Mouse (Mus musculus) heart, adult 2 months (tissue): ENCODE results near the gene Rpl23a.

Experiments used
- EP300 ChIP-seq: fragments of 200-500 bp; IDR thresholded peaks from 2 replicates; pipeline ENCODE4 v1.6.1; 2011; ENCODE audit warnings: low read depth, low read length, control low read depth; ENCODE audit not compliant: insufficient read depth
- POLR2A ChIP-seq: fragments of 200-500 bp; IDR thresholded peaks from 2 replicates; pipeline ENCODE4 v1.6.1; 2011; ENCODE audit warnings: mild to moderate bottlenecking, low read depth, low read length, control low read depth; ENCODE audit not compliant: insufficient read depth

DNA sequence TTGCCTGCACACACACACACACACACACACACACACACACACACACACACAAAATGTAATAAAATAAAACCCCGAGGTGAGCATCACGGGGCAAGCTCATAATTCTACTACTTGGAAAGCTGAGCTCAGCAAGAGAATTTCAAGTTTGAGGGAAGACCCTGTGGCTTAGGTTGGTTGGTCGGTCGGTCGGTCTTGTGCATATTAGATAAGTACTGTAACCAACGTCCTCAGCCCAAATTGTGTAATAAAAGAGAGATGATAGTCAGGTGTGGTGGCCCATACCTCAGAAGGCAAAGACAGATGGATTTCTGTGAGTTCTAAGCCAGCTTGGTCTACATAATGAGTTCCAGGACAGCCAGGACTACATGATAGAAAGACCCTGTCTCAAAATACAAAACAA, 49.5 kb downstream of the Rpl23a start:
- no peak for TF ChIP-seq POLR2A
- no peak for TF ChIP-seq EP300
